Mouse (Mus musculus): ENCODE measurements around the gene Pkp4.
"Not testable (repeated sequence)": the region's sequence is repeated elsewhere in the genome, so short reads cannot be mapped to it uniquely, and the experiment has no call there.

The Pkp4 gene

DNA sequence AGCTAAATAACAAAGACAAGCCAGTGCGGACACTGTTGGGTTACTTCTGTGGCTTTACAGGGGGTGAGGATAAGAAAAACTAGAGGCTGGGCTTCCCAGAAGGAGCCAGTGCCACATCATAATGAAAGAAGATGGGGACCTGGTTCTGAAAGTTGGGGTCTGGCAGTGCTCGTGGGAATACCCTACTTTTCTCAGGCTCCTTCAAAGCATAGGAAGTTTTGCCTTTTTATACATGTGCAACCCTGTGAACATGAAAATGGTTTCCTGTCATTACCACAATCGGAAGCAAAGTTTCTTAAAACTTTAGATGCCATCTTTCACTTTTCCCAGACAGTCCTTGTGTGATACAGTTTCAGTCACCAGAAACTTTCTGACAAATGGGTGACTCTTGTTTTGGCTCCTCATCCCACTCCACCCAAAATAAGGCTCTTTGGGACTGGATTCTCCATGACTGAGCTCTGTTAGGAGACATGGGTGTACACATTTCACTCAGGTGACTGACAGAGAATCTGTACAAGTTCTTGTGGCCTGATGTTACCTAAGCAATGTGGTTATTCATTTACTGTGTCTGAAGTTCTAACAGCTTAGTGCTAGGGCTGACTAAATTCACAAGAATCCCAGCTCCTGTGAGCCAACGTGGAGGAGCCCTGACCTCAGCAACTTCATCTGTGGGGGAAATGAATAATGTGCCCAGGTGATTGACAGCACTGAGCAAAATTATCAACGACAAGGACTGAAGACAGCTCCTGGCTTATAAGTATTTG lies 179.3 kb downstream of the Pkp4 start:
- DNase-seq (ENCODE audit: low spot score) = no peak

DNA sequence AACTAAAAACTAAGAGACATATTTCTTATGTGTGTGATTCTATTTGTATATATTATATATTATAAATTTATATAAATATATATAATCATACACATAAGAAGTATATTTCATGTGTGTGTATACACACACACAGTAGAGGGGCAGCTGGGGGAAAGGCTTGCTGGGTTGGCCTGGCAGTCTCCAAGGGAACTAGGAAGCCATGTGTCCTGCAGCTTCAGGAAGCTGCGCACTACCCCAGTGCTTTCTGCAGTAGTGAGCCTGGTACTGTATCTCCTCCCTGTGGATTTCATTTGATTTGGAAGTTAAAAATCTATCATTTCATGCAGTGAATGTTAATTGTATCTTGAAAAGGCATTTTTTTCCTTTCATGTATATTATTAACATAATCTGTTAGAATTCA lies 180.2 kb downstream of the Pkp4 start:
- no peak for DNase-seq (ENCODE audit: low spot score)

GRCm38 (mm10) chr2:59342591-59343210 lies 182.1 kb downstream of the Pkp4 start:
- no peak for DNase-seq (ENCODE audit: low spot score)

DNA sequence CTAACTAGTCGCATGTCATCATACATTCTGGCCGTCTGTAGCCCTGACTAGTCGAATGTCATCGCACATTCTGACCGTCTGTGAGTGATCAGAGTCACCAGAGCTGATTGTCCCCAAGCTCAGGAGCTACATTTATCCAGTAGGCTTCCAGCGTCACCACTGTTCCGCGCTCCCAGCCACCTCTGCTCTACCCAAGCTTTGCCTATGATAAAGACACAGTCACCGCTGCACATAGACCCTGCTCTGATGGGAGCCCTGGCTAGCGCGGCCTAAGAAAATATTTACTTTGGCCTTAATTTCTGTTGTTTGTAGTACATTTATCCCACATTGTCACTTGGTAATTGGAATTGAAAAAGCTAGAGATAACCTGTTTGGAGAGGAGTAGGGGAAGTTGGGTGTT lies 183.2 kb downstream of the Pkp4 start:
- no peak for DNase-seq (ENCODE audit: low spot score)

DNA sequence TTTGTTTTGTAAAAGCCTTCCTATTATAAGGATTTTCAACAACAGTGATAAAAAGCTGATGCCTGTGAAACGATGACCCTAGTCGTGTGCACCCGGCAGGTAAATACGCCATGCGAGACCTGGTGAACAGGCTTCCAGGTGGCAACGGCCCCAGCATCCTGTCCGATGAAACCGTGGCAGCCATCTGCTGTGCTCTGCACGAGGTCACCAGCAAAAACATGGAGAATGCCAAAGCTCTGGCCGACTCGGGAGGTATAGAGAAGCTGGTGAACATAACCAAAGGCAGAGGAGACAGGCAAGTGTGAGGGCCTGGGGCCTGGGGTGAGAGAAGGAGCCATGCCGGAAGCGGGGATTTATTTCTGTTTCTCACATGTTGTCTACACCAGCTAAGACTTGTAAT lies 184.0 kb downstream of the Pkp4 start:
- DNase-seq (ENCODE audit: low spot score) = no peak

DNA sequence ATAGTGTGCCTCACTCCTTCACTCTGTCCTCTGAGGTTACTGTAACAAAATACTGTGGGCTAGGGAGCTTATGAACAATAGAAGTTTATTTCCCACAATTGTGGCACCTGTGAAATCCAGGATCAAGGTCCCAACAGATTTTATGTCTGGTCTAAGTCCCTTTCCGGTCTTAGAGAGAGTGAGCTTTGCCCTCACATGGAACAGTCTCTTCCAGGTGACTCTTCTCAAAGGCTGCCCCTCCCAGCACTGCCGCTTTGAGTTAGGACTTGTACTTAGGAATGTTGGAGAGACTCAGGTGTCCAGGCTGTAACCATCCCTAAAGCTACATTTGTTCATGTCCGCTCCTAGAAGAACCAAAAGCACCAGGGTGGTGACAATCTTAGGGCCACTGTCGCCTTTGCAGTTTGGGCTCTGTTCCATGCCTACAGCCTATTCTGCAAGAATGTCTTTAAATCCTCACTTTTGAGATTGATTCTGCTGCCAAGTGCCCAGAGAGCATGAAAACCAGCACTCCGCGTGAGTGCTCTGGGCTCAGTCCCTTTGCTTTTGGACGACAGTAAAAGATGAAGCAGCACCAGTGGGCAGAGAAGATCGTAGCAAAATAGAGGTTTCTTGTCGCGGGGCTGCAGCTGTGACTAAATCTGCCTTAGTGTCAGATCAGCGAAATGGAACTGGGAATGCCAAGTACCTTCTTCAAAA lies 184.6 kb downstream of the Pkp4 start:
- no peak for DNase-seq (ENCODE audit: low spot score)

DNA sequence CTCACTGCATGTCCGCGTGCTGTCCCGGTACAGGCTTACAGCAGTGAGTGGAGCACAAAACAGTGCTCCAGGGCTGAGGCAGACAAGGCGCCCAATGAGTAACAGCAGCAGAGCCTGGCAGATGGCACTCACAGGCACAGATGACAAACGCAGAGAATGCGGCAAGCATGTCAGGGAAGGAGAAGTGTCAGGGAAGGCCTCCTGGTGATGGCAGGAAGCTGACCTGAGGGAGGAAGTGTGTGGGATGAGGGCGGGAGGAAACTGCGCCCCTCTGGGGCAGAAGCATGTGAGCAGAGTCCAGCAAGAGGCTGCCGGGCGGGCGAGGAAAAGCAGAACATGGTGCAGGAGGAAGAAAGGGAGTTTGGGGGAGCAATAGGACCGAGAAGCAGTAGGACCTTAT lies 185.8 kb downstream of the Pkp4 start:
- DNase-seq (ENCODE audit: low spot score) = no peak

GRCm38 (mm10) chr2:59348585-59348984 lies 187.9 kb downstream of the Pkp4 start:
- DNase-seq (ENCODE audit: low spot score) = no peak

- no peak for DNase-seq (ENCODE audit: low spot score)
These were observed 189.4 kb downstream of the Pkp4 start for GRCm38 (mm10) chr2:59350094-59350493.

DNA sequence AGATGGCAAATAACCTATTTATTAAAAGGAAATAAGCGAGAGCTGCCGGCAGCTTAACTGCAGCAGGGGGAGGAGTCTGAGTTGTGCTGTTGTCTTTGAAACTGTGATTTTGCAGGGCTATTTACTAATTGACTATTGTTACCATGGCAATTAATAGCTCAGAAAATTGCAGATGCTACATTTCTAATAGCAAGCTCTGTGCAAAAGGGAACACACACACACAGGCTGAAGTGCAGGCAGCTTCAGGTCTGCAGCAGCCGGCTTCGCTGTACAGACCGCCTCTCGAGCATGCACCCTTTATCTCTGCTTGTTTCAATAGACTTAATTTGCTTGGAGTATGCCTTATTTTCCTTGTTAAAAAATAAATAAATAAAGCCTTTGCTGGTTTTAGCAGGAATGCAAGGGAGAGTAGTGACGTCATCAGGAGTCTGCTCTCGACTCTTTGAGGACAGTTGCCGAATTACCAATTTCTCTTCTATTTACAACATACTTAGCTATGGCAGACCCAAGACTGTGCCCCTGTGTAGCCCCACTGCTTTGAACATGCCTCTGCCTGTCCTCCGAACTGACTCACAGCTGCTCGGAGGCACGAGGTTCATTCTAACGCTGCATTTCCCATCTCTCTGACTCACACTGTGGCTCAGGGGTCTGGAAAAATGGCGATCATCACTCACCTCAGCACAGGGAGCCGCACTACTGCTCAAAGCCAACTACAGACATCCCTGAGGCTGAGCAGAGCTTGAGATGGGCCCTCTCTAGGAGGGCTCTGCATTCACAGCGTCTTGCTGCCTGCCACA lies 190.9 kb downstream of the Pkp4 start:
- DNase-seq (ENCODE audit: low spot score) = no peak

- DNase-seq (ENCODE audit: low spot score) = no peak
These were observed 193.2 kb downstream of the Pkp4 start for GRCm38 (mm10) chr2:59353821-59354220.

DNA sequence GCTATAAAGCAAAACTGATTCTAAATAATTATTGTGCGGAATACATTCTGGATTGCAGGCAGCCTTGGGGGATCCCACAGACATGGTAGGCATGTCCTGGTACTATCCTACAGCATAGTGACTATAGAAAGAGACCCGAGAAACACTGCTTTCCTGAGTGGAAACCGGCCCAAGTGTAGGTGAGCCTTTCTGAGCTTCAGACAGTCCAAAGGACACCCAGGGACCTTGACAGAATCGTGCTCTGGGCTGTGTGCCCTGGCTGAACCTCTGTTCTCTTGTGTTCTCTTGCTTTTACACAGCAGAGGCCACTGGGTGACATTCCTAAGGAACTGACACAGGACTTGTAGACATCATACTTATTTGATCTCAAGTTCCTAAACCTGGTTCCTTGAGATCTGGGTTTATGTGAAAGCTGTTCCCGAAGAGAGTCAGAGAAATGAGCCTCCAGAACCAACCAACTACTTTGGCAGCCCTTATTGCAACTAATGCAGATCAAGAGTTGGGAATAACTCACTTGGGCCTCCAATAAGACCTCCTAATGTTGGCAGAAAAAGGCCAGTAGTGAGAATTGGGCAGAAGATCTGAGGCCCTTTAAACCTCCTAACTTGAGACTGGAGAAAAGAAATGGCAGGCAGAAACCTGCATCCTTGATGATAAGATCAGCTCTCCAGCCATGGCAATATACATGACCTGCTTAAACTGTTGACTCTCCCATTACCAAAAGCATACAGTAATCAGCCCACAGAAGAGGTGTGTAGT lies 195.1 kb downstream of the Pkp4 start:
- no peak for DNase-seq (ENCODE audit: low spot score)

GRCm38 (mm10) chr2:59359760-59360342 lies 199.2 kb downstream of the Pkp4 start:
- no peak for DNase-seq (ENCODE audit: low spot score)

- DNase-seq (ENCODE audit: low spot score) = no peak
These were observed 200.7 kb downstream of the Pkp4 start for GRCm38 (mm10) chr2:59361350-59361780.

GRCm38 (mm10) chr2:59364156-59364842 lies 203.6 kb downstream of the Pkp4 start:
- no peak for DNase-seq (ENCODE audit: low spot score)

DNA sequence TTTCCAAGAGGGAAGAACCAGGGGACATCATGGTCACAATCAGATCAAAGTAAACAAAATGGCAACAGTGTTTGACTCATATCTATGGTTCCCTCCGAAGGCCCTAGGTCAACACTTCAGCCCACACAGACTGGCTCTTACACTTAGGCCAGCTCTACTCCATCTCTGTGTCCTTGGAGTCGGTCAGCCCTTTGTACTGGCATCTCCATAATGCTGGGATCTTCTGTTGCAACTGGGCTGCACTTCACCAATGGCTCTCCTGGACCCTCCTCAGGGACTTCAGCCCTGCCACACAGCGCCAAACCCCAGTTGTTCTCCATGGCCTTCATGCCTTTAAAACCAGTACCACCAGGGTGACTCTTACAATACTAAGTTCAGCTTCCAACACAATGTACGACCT lies 206.5 kb downstream of the Pkp4 start:
- DNase-seq (ENCODE audit: low spot score) = no peak

- DNase-seq (ENCODE audit: low spot score) = no peak
These were observed 212.5 kb downstream of the Pkp4 start for GRCm38 (mm10) chr2:59373113-59373512.

GRCm38 (mm10) chr2:59378096-59378495 lies 217.4 kb downstream of the Pkp4 start:
- no peak for DNase-seq (ENCODE audit: low spot score)

GRCm38 (mm10) chr2:59378861-59379260 lies 218.2 kb downstream of the Pkp4 start:
- DNase-seq (ENCODE audit: low spot score) = not testable (repeated sequence)

- DNase-seq (ENCODE audit: low spot score) = no peak
These were observed 222.6 kb downstream of the Pkp4 start for GRCm38 (mm10) chr2:59383231-59383630.
